Mouse (Mus musculus) myocyte (in vitro differentiated cells): ENCODE measurements at regions not wholly inside any gene's neighbourhood (a gene's known extent, or its start where the extent isn't known, plus 50 kb on each side); places are given as distances from the start of the nearest gene placed in this dataset.
"Not testable (repeated sequence)": the region's sequence is repeated elsewhere in the genome, so short reads cannot be mapped to it uniquely, and the experiment has no call there.

ENCODE experiments used
- H3K27me3 ChIP-seq: one replicate; pipeline ENCODE4 v1.6.1; 2011; ENCODE audit not compliant: control insufficient read depth, insufficient read depth, insufficient read length
- H3K36me3 ChIP-seq: one replicate; pipeline ENCODE4 v1.6.1; 2011; ENCODE audit not compliant: control insufficient read depth, insufficient read depth
- H3K4me2 ChIP-seq: one replicate; pipeline ENCODE4 v1.6.1; 2011; ENCODE audit warnings: low read depth, control low read depth
- H3K4me3 ChIP-seq: one replicate; pipeline ENCODE4 v1.5.1; 2011; ENCODE audit warnings: mild to moderate bottlenecking, control low read depth, moderate library complexity
- H3K79me2 ChIP-seq: one replicate; pipeline ENCODE4 v1.6.1; 2011; ENCODE audit not compliant: control insufficient read depth, insufficient read depth
- H3ac ChIP-seq: one replicate; pipeline ENCODE4 v1.6.1; 2011; ENCODE audit not compliant: control insufficient read depth, insufficient read length
- CEBPB ChIP-seq: IDR thresholded peaks from 2 replicates; pipeline ENCODE4 v1.6.1; 2011; ENCODE audit warnings: mild to moderate bottlenecking, moderate library complexity; ENCODE audit not compliant: poor library complexity, insufficient read depth, severe bottlenecking
- E2F4 ChIP-seq: IDR thresholded peaks from one replicate; pipeline ENCODE4 v1.6.1; 2011; ENCODE audit warnings: mild to moderate bottlenecking, control low read depth, moderate library complexity; ENCODE audit not compliant: insufficient read depth
- MAX ChIP-seq: IDR thresholded peaks from one replicate; pipeline ENCODE4 v1.6.1; 2011; ENCODE audit warnings: low read depth, mild to moderate bottlenecking, control low read depth
- MYOD1 ChIP-seq, 3 experiments: IDR thresholded peaks; one replicate each; pipeline ENCODE4 v1.6.1; 2011; ENCODE audit warnings: control low read depth in 2 of 3, low read depth in 2 of 3, mild to moderate bottlenecking in 2 of 3, moderate library complexity in 1 of 3; ENCODE audit not compliant: insufficient read length in 2 of 3, control insufficient read depth in 1 of 3
- MYOG ChIP-seq, 3 experiments: IDR thresholded peaks; one replicate each; pipeline ENCODE4 v1.6.1; 2011; ENCODE audit warnings: control low read depth in 2 of 3, low read depth in 2 of 3, mild to moderate bottlenecking in 2 of 3; ENCODE audit not compliant: insufficient read length in 2 of 3, control insufficient read depth in 1 of 3, insufficient read depth in 1 of 3
- POLR2A ChIP-seq: IDR thresholded peaks from one replicate; pipeline ENCODE4 v1.6.1; 2011; ENCODE audit warnings: low read depth, mild to moderate bottlenecking, control low read depth, moderate library complexity; ENCODE audit not compliant: insufficient read length
- POLR2AphosphoS2 ChIP-seq: IDR thresholded peaks from one replicate; pipeline ENCODE4 v1.6.1; 2011; ENCODE audit warnings: low read depth, control low read depth; ENCODE audit not compliant: insufficient read length
- REST ChIP-seq: IDR thresholded peaks from one replicate; pipeline ENCODE4 v1.6.1; 2011; ENCODE audit warnings: mild to moderate bottlenecking, control low read depth, moderate library complexity; ENCODE audit not compliant: insufficient read depth, insufficient read length
- SRF ChIP-seq: IDR thresholded peaks from one replicate; pipeline ENCODE4 v1.6.1; 2011; ENCODE audit warnings: low read depth; ENCODE audit not compliant: control insufficient read depth, insufficient read length
- TCF12 ChIP-seq: IDR thresholded peaks from one replicate; pipeline ENCODE4 v1.6.1; 2011; ENCODE audit warnings: mild to moderate bottlenecking, control low read depth; ENCODE audit not compliant: poor library complexity, insufficient read depth, severe bottlenecking
- TCF3 ChIP-seq: IDR thresholded peaks from one replicate; pipeline ENCODE4 v1.6.1; 2011; ENCODE audit warnings: low read depth, control low read depth; ENCODE audit not compliant: insufficient read length
- USF1 ChIP-seq: IDR thresholded peaks from one replicate; pipeline ENCODE4 v1.6.1; 2011; ENCODE audit warnings: low read depth, mild to moderate bottlenecking, control low read depth, moderate library complexity

DNA sequence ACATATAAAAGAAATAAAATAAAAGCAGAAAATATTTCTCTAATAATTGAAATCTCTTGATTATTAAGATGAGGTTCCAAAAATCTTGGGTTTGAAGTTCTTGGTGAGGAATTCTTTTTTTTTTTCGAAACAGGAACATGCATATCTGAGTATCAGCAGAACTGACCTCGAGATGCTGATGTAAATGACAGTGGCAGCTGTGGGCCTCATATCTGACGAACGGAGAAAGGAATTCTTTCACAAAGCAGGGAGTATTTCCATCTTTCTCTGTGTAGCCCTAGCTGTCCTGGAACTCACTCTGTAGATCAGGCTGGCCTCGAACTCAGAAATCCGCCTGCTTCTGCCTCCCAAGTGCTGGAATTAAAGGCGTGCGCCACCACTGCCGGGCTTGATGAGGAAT lies 86.0 kb upstream of the Gmds start:
- H3K4me3 ChIP-seq, H3K79me2 ChIP-seq, H3K4me2 ChIP-seq, H3ac ChIP-seq, H3K27me3 ChIP-seq, H3K36me3 ChIP-seq: not testable (repeated sequence)
- TF ChIP-seq MYOD1 (IDR thresholded peaks at IDR 0.05; ENCODE audit: control insufficient read depth in 1 of 3, insufficient read length in 2 of 3, low read depth in 2 of 3): peak in 2 of 3 experiments; percentile 74 to 86

DNA sequence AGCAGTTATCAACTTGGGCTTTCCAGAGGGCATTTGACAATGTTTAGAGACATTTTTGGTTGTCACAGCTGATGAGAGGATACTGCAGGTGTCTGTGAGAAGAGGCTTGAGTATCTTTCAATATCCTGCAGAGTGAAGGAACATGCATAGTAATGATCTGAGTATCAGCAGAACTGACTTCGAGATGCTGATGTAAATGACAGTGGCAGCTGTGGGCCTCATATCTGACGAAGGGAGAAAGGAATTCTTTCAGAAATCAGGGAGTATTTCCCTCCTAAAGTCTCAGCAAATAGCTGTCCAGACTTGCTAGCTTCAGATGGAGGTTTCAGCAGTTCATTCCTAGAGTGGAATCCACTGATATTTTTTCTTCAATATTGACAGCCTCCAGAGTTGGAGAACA lies 83.9 kb upstream of the Gmds start:
- no peak overlapping the region for H3ac ChIP-seq
- TF ChIP-seq POLR2AphosphoS2 (no peak), TCF12 (no peak), MYOD1 (IDR thresholded peaks at IDR 0.05; ENCODE audit: control insufficient read depth in 1 of 3, insufficient read length in 2 of 3, low read depth in 2 of 3) (peak; percentile 8 to 78 (median 54)), USF1 (no peak), REST (no peak)
- H3K4me3 ChIP-seq: no peak overlapping the region
- no peak overlapping the region for H3K4me2 ChIP-seq
- H3K36me3 ChIP-seq: no peaks in the 10 kb centered on the region
- H3K27me3 ChIP-seq: no peaks in the 10 kb centered on the region
- H3K79me2 ChIP-seq: no peaks in the 10 kb centered on the region

DNA sequence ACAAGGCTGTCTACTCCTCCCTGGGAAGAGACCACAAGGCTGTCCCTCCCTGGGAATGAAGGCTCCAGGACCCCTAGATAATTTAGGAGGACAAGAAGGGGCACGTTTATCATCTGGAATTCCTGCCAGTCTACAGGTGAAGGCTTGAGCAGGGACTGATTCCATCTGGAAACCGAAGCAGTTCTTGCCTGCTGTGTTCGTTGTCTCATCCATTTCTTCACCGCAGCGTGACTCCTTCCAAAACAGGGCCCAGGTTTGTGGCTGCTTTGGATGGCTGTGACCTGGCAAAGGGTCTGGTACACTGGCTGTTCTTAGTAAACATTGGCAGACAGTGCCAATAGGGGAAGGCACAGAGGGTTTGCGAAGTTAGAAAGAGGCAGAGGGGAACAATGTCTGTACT lies 80.8 kb upstream of the Gmds start:
- Histone ChIP-seq H3K27me3 (no peaks in the 10 kb centered on the region), H3K79me2 (no peaks in the 10 kb centered on the region), H3K4me3 (no peak overlapping the region), H3K36me3 (no peaks in the 10 kb centered on the region), H3K4me2 (no peak overlapping the region), H3ac (no peak overlapping the region)
- TF ChIP-seq REST (no peak), E2F4 (no peak), SRF (no peak), POLR2AphosphoS2 (no peak), MAX (no peak)

DNA sequence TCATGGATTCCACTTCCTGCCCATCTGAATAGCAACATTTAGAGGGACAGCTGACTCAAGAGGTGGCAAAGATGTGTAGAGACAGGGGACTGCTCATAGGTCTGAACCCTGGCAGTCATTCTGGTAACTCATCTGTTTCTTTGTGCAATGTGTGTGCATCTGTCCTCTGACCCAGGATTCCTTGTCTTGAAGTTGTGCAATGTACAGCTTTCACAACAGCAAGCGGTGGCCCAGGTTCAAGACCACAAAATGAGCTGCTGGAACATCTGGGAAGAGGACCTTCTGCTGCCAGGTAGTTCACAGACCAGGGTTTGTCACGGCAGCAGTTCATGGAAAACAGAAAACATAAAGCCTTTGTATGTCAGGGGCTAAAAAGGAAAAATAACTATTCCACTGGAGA lies 80.1 kb upstream of the Gmds start:
- H3K79me2 ChIP-seq: no peaks in the 10 kb centered on the region

DNA sequence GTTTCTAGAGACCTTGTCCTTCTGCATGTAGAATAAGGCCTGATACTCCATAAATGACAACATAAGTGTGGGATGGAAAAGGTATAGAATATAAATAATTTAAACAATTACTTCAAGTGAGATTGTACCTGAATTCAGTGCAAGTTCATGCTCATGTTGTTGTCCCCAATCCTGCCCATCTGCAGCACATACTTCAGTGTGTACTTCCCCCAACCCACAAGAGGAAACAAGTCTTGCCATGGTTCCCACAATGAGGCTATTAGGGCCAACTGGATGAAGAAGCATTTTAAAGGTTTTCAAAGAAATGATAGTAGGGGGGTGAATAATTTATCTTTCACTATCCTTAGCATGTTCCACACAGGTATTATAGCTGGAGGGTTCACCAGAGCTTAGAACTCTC lies 79.4 kb upstream of the Gmds start:
- H3K36me3 ChIP-seq: no peaks in the 10 kb centered on the region
- TF ChIP-seq REST (no peak), TCF3 (no peak), POLR2A (no peak), TCF12 (no peak), MYOG (IDR thresholded peaks at IDR 0.05; ENCODE audit: control insufficient read depth in 1 of 3, insufficient read depth in 1 of 3, insufficient read length in 2 of 3, low read depth in 2 of 3) (no peak), MYOD1 (IDR thresholded peaks at IDR 0.05; ENCODE audit: control insufficient read depth in 1 of 3, insufficient read length in 2 of 3, low read depth in 2 of 3) (no peak), SRF (no peak)
- H3K4me3 ChIP-seq: no peak overlapping the region
- no peaks in the 10 kb centered on the region for H3K27me3 ChIP-seq
- H3K4me2 ChIP-seq: no peak overlapping the region
- no peaks in the 10 kb centered on the region for H3K79me2 ChIP-seq
- H3ac ChIP-seq: no peak overlapping the region

More for the DNA sequence above, 80.1 kb upstream of the Gmds start:
- Histone ChIP-seq H3ac (no peak overlapping the region), H3K36me3 (no peaks in the 10 kb centered on the region), H3K27me3 (no peaks in the 10 kb centered on the region), H3K4me3 (no peak overlapping the region), H3K4me2 (no peak overlapping the region)
- TF ChIP-seq TCF3 (no peak), CEBPB (0 out of 2 replicates have a peak, but pooled peaks have one; percentile 37)

DNA sequence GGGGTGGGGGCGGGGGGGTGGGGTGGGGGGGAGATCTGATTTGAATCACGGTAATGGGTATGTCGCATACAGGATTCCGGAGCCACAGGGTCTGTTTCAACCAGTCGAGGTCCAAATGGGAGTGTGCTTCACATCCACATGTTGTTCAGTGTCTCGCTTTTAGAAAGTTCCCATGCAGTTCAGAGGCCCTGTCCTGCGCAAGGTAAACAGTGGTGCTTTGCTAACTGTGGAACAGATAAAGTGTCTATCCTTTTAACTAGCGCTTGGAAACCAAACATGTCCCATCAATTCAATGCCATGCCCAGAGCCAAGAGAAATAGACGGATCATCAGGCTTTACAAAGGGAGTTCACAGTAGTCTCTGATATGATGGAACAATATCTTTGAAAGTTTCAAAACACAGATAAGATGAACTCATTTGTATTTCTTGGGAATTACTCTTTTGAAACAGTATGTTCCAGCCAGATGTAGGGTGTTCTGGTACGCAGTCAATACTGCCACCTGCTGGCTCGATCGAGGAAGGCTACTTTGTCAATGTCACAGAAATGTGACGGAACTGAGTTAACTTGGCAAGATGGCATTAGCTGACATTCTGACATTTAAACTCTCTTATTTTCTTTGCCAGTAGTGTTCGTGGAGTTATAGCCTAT lies 72.9 kb upstream of the Gmds start:
- no peak overlapping the region for H3ac ChIP-seq
- H3K4me2 ChIP-seq: no peak overlapping the region
- H3K4me3 ChIP-seq: no peak overlapping the region
- H3K27me3 ChIP-seq: no peaks in the 10 kb centered on the region
- H3K36me3 ChIP-seq: no peaks in the 10 kb centered on the region
- no peak for TF ChIP-seq POLR2AphosphoS2
- no peak for TF ChIP-seq CEBPB
- TF ChIP-seq E2F4: no peak
- TF ChIP-seq MAX: no peak
- no peak for TF ChIP-seq REST
- no peaks in the 10 kb centered on the region for H3K79me2 ChIP-seq
